Mouse (Mus musculus): ENCODE measurements around the gene Trmt44. TPM values are rescaled to one million over a fixed set of nuclear protein-coding genes. Genes with fewer than 3 reads are reported as not detected.

The Trmt44 gene
- polyA plus RNA-seq, 1 experiment from 2014 or later, result 7.8 TPM

DNA sequence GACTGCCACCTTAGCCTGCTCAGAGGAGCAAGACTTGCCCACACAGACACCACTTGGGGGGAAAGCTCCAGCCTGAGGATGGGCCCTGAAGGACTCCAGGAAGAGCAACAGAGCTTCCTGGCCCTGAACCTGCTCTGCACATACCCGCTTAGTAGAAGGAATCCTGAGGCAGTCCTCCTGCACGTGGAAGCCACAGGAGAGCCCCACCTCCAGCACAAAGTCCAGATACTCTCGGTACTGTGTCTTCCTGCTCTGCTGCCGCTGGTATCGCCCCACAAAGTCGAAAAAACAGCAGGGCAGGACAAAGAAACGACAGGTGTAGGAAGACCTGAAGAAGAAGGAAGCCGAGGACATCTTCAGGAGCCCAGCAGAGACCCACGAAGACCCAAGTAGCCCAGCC, 9.7 kb downstream of the Trmt44 start:
- H3K4me3 ChIP-seq (ENCODE audit: low read depth, low read length), result no peak overlapping the region
- H3K27me3 ChIP-seq (ENCODE audit: control insufficient read depth, insufficient read depth, low read length), result no peaks in the 10 kb centered on the region
- 89% methylated on average over 9 of the region's 9 CpGs for WGBS
- no peak overlapping the region for H3K4me2 ChIP-seq (replicated peaks; ENCODE audit: low read depth, low read length)
- H3K36me3 ChIP-seq (ENCODE audit: control insufficient read depth, insufficient read depth, low read length), result no peaks in the 10 kb centered on the region; the same call in 1 of the 2 replicates
- ATAC-seq (ENCODE audit: low FRiP score) (no peak), DNase-seq (ENCODE audit: low spot score) (no peak)
- H3K27ac ChIP-seq (ENCODE audit: low read depth, low read length), result no peak overlapping the region
- H3K9me3 ChIP-seq (ENCODE audit: control insufficient read depth, low read length), result no peaks in the 10 kb centered on the region
- H3K9ac ChIP-seq (ENCODE audit: low read depth, low read length), result no peak overlapping the region
- no peaks in the 10 kb centered on the region for H3K4me1 ChIP-seq (replicated peaks; ENCODE audit: control insufficient read depth, insufficient read depth, low read length)

DNA sequence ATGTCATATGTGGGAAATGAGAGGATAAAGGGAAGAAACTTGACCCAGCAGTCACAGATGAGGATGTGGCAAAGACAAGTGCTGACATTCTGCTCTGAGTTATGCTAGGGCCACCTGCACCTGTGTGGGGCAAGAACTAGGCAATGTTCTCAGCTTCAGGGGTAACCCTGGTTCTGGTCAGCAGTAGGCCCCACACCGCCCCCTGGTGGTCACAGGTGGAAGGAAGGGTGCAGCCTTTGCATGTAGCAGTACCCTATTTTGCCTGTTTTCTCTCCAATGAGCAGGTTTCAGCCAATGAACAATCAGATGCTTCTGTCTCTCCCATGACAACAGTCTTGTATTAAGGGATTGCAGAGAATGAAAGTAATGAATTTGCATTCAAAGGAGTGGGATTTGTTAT, 11.4 kb downstream of the Trmt44 start:
- no peak overlapping the region for H3K27ac ChIP-seq (ENCODE audit: low read depth, low read length)
- 0% methylated on average over 1 of the region's 1 CpGs for WGBS
- ATAC-seq (ENCODE audit: low FRiP score) (no peak), DNase-seq (ENCODE audit: low spot score) (peak; percentile 87)
- no peak overlapping the region for H3K4me2 ChIP-seq (replicated peaks; ENCODE audit: low read depth, low read length)
- H3K9me3 ChIP-seq (ENCODE audit: control insufficient read depth, low read length), result no peaks in the 10 kb centered on the region
- H3K36me3 ChIP-seq (ENCODE audit: control insufficient read depth, insufficient read depth, low read length), result no peaks in the 10 kb centered on the region; the same call in 1 of the 2 replicates
- H3K4me3 ChIP-seq (ENCODE audit: low read depth, low read length), result no peak overlapping the region
- no peak overlapping the region for H3K9ac ChIP-seq (ENCODE audit: low read depth, low read length)
- no peaks in the 10 kb centered on the region for H3K4me1 ChIP-seq (replicated peaks; ENCODE audit: control insufficient read depth, insufficient read depth, low read length)
- H3K27me3 ChIP-seq (ENCODE audit: control insufficient read depth, insufficient read depth, low read length), result no peaks in the 10 kb centered on the region

DNA sequence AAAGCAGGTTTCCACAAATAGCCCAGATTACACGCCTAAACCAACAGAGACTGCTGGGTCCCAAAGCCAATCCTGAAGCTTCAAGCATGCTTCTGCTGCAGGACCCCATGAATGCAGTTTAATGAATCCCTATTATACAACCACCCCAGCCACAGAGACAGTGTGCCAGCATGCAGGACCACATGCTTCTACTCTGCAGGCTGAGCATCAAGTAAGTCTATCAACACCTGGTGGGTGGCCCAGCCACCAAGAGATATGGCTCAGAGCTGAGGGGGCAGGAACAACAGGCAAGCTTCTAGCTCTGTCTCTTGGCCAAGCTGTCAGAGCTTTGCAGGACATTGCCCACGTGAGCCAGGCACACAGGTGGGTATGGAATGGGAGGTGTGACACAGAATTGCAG, 12.3 kb downstream of the Trmt44 start:
- Histone ChIP-seq H3K36me3 (ENCODE audit: control insufficient read depth, insufficient read depth, low read length) (no peaks in the 10 kb centered on the region; the same call in 1 of the 2 replicates), H3K4me3 (ENCODE audit: low read depth, low read length) (no peak overlapping the region), H3K4me2 (replicated peaks; ENCODE audit: low read depth, low read length) (no peak overlapping the region), H3K27me3 (ENCODE audit: control insufficient read depth, insufficient read depth, low read length) (no peaks in the 10 kb centered on the region), H3K4me1 (replicated peaks; ENCODE audit: control insufficient read depth, insufficient read depth, low read length) (no peaks in the 10 kb centered on the region), H3K9ac (ENCODE audit: low read depth, low read length) (no peak overlapping the region), H3K9me3 (ENCODE audit: control insufficient read depth, low read length) (no peaks in the 10 kb centered on the region), H3K27ac (ENCODE audit: low read depth, low read length) (no peak overlapping the region)
- 92% methylated on average over 2 of the region's 2 CpGs for WGBS
- DNase-seq (ENCODE audit: low spot score), result no peak
- ATAC-seq (ENCODE audit: low FRiP score), result no peak

DNA sequence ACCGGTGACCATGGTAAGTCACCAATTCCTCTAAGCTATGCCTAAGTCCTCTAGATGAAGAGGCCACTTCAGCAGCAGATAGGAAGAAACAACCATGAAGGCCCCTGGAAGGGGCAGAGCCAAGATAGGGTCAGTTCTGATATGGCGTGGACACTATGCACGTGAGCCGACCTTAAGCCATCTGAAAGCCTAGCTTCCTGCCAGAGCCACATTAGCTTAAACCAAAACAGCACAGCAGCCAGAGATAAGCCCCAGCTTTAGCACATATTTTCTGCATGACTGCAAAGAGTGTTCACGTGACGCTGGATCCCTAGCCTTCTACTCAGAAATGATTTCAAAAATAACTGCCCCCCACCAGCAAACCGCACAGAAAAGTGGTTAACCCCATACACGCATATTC, 15.4 kb downstream of the Trmt44 start:
- H3K9me3 ChIP-seq (ENCODE audit: control insufficient read depth, low read length), result no peaks in the 10 kb centered on the region
- no peaks in the 10 kb centered on the region for H3K27me3 ChIP-seq (ENCODE audit: control insufficient read depth, insufficient read depth, low read length)
- ATAC-seq (ENCODE audit: low FRiP score) (no peak), DNase-seq (ENCODE audit: low spot score) (no peak)
- no peak overlapping the region for H3K9ac ChIP-seq (ENCODE audit: low read depth, low read length)
- no peaks in the 10 kb centered on the region; the same call in 1 of the 2 replicates for H3K36me3 ChIP-seq (ENCODE audit: control insufficient read depth, insufficient read depth, low read length)
- no peak overlapping the region for H3K27ac ChIP-seq (ENCODE audit: low read depth, low read length)
- no peak overlapping the region for H3K4me2 ChIP-seq (replicated peaks; ENCODE audit: low read depth, low read length)
- H3K4me1 ChIP-seq (replicated peaks; ENCODE audit: control insufficient read depth, insufficient read depth, low read length), result no peaks in the 10 kb centered on the region
- 95% methylated on average over 8 of the region's 8 CpGs for WGBS
- H3K4me3 ChIP-seq (ENCODE audit: low read depth, low read length), result no peak overlapping the region

DNA sequence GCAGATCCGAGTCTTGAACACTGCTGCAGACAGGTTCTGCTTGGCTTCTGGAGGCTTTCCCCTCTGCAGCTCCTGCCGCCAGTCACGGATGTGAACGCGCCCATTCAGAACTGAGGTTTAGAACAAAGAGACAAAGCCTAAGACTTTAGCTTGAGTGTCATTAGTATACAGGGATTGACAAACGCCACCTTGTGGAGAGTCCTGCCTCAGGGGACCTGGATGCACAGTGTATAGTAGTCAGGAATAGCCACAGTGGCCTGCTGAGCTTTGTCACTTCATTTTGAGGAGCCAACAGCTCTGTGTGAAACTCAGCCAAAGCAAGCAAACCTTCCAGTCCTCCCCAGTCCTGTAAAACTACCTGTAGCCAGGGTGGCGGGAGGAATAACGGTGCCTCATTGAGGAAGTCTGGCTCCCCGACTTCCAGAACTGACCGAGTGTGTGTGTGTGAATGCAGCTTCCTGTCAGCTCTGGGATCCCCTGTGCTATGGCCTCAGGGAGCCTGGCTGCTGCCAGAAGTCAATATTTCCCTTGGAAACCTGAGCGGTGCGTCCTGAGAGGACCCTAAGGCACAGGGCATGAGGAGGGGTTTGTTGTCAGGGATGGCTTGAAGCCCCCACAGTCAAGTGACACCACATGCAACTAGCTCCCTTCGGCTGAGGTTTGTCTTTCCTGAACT, 16.8 kb downstream of the Trmt44 start:
- Histone ChIP-seq H3K4me2 (replicated peaks; ENCODE audit: low read depth, low read length) (no peak overlapping the region), H3K36me3 (ENCODE audit: control insufficient read depth, insufficient read depth, low read length) (no peaks in the 10 kb centered on the region; the same call in 1 of the 2 replicates), H3K4me3 (ENCODE audit: low read depth, low read length) (no peak overlapping the region), H3K4me1 (replicated peaks; ENCODE audit: control insufficient read depth, insufficient read depth, low read length) (no peaks in the 10 kb centered on the region), H3K27ac (ENCODE audit: low read depth, low read length) (no peak overlapping the region), H3K9ac (ENCODE audit: low read depth, low read length) (0 out of 2 replicates have a peak overlapping the region, but pooled peaks have one; percentile 11), H3K27me3 (ENCODE audit: control insufficient read depth, insufficient read depth, low read length) (no peaks in the 10 kb centered on the region), H3K9me3 (ENCODE audit: control insufficient read depth, low read length) (no peaks in the 10 kb centered on the region)
- ATAC-seq (ENCODE audit: low FRiP score) (no peak), DNase-seq (ENCODE audit: low spot score) (peak; percentile 44)
- WGBS, result 72% methylated on average over 13 of the region's 13 CpGs

DNA sequence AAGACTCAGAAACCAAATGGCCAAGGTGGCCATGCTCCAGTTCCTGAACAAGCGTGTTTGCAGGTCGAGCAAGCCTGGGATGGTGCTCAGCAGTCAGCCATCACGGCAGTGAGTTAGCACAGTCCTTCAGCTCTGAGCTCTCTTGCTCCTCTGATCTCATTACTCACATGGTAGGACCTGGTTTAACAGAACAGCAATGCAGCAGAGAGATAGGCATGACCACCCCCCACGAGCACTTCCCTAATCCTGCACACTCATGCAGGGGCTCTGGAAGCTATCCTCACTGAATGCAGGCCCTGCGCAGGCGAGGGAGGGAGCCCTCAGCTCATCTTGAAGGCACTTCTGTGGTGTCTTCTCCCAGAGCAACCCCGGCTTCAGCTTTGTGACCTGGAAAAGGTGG, 18.5 kb downstream of the Trmt44 start:
- Histone ChIP-seq H3K27ac (ENCODE audit: low read depth, low read length) (no peak overlapping the region), H3K27me3 (ENCODE audit: control insufficient read depth, insufficient read depth, low read length) (no peaks in the 10 kb centered on the region), H3K4me2 (replicated peaks; ENCODE audit: low read depth, low read length) (no peak overlapping the region), H3K4me1 (replicated peaks; ENCODE audit: control insufficient read depth, insufficient read depth, low read length) (no peaks in the 10 kb centered on the region), H3K9me3 (ENCODE audit: control insufficient read depth, low read length) (no peaks in the 10 kb centered on the region), H3K36me3 (ENCODE audit: control insufficient read depth, insufficient read depth, low read length) (no peaks in the 10 kb centered on the region), H3K4me3 (ENCODE audit: low read depth, low read length) (no peak overlapping the region), H3K9ac (ENCODE audit: low read depth, low read length) (no peak overlapping the region)
- 88% methylated on average over 7 of the region's 7 CpGs for WGBS
- DNase-seq (ENCODE audit: low spot score) (no peak), ATAC-seq (ENCODE audit: low FRiP score) (no peak)

DNA sequence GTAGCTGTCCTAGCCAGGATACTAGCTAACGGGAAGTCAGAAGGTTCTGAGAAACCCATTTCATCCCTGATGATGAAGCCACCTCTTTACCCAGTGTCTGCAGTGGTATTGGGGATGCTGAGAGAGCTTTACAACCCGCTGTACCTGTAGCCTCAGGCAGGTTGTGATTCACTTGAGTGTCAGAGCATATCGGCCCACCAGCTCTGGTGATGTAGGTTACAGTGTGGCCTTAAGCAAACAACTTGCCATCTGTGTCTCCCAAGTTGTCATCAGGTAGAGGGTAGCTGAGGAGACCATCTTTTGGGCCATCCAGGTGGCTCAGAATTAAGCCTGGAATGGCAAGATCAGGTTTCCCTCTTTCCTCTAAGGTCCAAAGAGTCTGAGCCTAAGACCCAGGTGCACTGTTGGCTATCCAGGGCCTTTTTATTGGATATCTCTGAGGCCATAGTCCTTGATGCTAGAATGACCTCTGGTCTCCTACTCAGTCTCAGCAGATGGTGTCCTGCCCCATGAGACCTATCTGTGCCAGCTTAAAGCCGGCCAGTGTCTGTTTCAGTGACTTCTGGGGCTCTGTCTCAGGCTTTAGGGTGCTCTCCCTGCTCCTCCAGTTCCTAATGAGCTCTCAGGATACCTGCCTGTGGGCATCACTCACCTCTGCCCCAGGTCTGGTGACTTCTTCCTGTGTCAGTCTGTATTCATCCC, 21.9 kb downstream of the Trmt44 start:
- Histone ChIP-seq H3K9ac (ENCODE audit: low read depth, low read length) (no peak overlapping the region), H3K36me3 (ENCODE audit: control insufficient read depth, insufficient read depth, low read length) (no peaks in the 10 kb centered on the region), H3K27ac (ENCODE audit: low read depth, low read length) (no peak overlapping the region), H3K4me3 (ENCODE audit: low read depth, low read length) (no peak overlapping the region), H3K27me3 (ENCODE audit: control insufficient read depth, insufficient read depth, low read length) (no peaks in the 10 kb centered on the region), H3K4me2 (replicated peaks; ENCODE audit: low read depth, low read length) (no peak overlapping the region), H3K9me3 (ENCODE audit: control insufficient read depth, low read length) (no peaks in the 10 kb centered on the region), H3K4me1 (replicated peaks; ENCODE audit: control insufficient read depth, insufficient read depth, low read length) (no peaks in the 10 kb centered on the region)
- DNase-seq (ENCODE audit: low spot score) (no peak), ATAC-seq (ENCODE audit: low FRiP score) (no peak)
- WGBS, result 78% methylated on average over 4 of the region's 4 CpGs

DNA sequence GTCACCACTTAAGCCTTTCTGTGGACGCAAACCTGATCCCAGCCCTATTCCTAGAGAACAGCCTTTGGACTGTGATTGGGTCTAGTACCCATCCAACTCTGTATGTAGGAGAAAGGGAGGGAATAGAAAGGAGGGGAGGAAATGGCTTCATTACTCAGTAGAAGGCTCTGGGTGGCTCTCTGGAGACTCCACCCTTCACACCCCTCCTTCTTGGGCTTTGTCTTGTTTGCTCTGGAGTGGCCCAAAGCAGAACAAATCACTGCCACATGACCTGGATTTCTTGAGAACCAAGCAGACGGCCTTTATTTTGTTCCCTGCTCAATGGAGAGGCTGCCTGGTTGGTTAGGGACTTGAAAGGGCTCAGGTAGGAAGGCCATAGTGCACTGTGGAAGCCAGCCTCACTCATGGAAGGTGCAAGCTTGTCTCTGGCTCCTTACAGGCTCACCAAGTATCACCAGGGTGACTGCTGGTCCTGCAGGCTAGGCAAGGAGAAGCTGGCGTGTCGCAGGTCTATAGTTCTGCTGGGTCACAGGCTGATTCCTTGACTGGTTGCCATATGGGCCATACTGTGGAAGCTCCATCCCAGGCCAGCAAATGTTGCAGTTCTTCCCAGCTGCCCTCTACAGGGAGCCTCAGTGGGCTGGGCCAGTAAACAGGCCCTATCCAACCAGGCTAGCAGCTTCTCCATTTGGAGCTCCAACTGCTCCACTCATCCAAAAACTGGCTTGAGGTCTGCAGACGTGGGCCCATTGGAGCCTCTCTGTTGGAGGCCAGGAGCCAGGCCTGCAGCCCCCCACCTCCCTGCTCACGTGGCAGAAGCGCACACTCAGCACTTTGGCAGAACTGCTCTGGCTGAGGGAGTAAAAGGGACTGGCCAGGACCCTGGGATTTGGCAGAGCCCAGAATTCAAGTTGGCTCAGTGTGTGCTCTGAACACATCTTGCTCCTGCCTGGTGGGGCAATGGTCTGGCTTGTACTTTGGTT, 22.7 kb downstream of the Trmt44 start:
- Histone ChIP-seq H3K9me3 (ENCODE audit: control insufficient read depth, low read length) (no peaks in the 10 kb centered on the region), H3K4me2 (replicated peaks; ENCODE audit: low read depth, low read length) (no peak overlapping the region), H3K4me3 (ENCODE audit: low read depth, low read length) (no peak overlapping the region), H3K9ac (ENCODE audit: low read depth, low read length) (no peak overlapping the region), H3K36me3 (ENCODE audit: control insufficient read depth, insufficient read depth, low read length) (no peaks in the 10 kb centered on the region), H3K4me1 (replicated peaks; ENCODE audit: control insufficient read depth, insufficient read depth, low read length) (no peaks in the 10 kb centered on the region), H3K27me3 (ENCODE audit: control insufficient read depth, insufficient read depth, low read length) (no peaks in the 10 kb centered on the region), H3K27ac (ENCODE audit: low read depth, low read length) (no peak overlapping the region)
- no peak for ATAC-seq (ENCODE audit: low FRiP score)
- WGBS, result 54% methylated on average over 7 of the region's 7 CpGs
- no peak for DNase-seq (ENCODE audit: low spot score)
